Mouse (Mus musculus): ENCODE data around the gene Mamdc2.

Mamdc2 gene

DNA sequence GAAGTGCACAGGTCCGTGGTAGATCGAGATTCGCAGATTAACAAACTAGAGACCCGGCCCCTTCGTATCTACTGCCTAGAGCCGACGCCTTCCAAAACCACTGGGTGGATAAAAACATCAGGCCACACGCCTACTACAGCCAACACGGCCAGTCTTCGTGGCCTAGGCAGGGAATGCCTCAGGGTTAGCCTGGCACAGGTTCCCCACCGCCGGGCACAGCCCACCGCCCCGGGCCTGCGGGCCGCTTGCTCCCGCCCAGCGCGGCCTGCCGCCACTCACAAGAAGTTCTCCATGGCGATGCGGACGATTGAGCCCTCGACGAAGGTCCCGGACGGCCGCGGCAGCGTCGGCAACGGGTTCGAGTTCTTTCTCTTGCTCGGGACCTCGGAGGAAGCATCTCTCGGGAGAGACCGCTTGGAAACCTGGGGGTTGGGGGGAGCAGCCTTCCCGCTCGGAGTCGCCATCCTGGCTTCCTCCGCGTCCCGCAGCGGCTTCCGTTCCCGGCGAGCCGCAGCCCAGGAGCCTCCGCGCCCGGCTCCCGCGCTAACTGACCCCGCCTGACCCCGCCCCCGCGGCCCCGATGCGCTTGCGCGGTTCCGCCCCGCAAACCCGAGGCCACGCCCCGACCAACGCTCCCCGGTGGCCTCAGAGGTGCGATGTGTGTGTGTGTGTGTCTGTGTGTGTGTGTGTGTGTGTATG, 174.7 kb downstream of the Mamdc2 start, which contains the start of gene Smc5:
Gene Smc5, minus strand, starts transcription at position 543 of the 699 bp plus-strand sequence.
- peak; percentile 86 for DNase-seq (ENCODE audit: low spot score)

DNA sequence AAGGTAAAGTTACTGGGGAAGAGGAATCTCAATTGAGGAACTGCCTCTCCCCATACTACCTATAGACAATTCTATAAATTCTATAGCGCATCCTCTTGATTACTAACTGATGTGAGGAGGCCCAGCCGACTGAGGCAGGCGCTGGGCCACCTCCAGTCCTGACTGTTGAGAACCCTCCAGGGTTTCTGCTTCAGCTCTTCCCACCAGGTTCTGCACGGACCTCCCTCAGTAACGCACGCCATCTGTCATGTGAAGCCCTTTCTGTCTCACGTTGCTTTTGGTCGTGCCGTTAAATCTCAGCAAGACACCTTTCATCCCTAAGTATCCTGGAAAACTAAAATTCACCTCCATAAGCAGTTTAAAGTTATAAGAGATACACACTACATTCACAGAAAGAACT, 191.5 kb downstream of the Mamdc2 start:
- DNase-seq (ENCODE audit: low spot score), result no peak
